Mouse (Mus musculus) A20 (cell line): ENCODE measurements at regions not wholly inside any gene's neighbourhood (a gene's known extent, or its start where the extent isn't known, plus 50 kb on each side); places are given as distances from the start of the nearest gene placed in this dataset.

Experiments
- DNase-seq: peaks from one replicate; pipeline ENCODE4 v3.0.0-alpha.2; 2011; ENCODE audit warnings: low read depth, low spot score

DNA sequence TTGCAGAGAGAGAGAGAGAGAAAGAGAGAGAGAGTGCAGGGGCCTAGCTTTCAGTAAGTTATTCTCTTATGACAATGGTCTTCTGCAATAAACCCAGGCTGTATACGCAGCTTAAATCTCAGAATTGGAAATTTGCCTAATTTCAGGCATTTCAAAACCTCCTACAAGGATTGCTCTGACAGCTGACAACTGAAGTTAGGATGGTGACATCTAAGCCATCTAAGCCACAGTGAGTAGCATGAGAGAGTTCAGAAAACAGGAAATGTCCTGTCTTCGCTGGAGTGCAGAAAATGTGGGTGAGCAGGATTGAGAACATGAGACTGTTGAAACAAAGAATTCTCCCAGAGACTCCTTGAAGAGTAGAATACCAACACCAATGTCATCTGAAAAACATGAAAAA is 56.8 kb downstream of the Fam110c start:
- DNase-seq, result no peak

- DNase-seq, result no peak
Observed at GRCm38 (mm10) chr12:31134465-31134992, 60.9 kb downstream of the Fam110c start.

DNA sequence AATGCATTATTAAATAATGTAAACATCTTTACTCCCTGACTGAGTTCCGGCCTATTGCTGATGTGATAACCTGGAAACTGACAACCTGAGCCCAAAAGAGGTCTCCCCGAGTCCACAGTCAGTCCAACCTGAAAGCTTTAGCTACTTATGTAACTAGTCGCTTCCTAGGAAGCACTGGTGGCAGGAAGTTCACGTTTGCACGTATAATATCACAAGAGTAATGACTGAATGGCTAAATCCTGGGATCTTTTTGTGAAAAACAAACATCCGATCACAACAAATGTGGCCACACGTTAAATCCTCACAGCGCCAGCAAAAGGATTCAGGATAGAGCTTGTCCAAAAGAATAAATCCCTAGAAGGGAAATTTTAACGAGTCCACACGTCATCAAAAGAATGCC is 62.7 kb downstream of the Fam110c start:
- no peak for DNase-seq

DNA sequence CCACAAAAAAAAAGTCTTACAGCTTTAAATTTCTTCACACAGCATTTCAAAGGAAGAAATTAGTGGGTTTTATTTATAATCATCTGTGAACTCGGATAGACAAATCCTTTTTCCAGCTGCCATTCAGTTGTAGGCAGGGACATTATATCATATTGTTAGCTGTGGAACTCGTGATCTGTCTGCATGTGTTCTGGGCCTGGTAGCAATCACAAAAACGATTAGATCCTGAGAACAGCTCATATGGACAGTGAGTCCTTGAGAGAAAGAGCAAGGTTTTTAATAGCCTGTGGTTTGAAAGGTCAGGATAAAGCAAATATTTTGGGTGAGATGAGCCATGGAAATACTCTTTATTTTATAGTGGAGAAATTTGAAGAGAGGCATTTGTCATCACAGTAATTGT is 63.2 kb downstream of the Fam110c start:
- DNase-seq, result no peak

GRCm38 (mm10) chr12:31137431-31137830 is 63.8 kb downstream of the Fam110c start:
- DNase-seq, result no peak

DNA sequence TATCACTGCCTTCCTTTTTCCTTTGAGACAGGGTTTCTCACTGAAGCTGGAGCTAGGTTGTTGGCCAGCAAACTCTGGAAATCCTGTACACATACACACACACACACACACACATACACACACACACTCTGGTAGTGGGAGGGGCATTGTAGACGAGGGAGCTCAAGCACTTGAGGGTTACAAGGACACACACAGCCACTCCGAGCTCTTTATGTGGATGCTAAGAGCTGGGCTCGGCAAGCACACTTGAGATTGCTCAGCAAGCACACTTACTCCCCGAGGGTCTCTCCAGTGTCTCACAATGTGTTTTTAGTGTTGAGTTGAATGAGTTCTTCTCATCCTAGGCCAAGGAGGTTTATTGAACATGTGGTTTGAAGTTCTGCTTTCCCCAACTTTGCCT is 66.2 kb downstream of the Fam110c start:
- no peak for DNase-seq

- no peak for DNase-seq
Observed at GRCm38 (mm10) chr12:31143266-31143665, 69.6 kb downstream of the Fam110c start.

DNA sequence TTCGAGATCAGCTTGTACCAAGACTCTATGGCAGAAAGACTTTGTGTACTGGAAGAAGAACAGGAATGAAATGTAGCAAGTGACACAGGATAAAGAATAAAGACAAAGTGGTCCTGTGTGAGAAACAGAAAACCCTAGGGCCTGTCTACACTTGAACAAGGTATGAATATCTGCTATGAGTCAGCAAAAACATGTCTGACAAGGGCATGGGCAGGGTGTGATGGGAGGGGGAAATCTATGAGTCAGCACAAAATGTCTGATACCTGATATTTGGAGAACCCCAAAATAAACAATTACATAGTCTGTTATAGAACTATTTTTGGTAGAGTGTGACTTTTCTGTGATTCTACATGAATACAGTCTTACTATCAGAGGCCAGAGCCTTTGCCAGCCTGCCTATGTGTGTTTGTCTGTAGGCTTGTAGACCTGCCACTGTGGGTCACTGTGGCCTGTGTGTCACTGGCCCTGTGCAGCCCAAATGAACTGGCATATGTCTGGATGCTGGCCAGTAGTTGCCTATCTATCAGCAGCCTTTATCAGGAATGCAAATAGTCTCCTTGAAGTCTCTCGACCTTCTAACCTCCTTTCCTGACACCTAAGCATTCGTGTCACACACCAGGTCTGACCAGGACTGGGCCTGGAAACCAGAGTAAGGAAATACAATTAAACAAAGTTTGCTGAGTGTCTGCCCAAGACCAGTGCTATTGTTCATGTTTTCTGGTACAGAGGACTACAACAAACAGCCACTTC is 71.5 kb downstream of the Fam110c start:
- DNase-seq, result no peak

- no peak for DNase-seq
Observed at GRCm38 (mm10) chr12:31148417-31149356, 75.0 kb downstream of the Fam110c start.

- no peak for DNase-seq
Observed at GRCm38 (mm10) chr12:31153720-31154119, 80.1 kb downstream of the Fam110c start.

DNA sequence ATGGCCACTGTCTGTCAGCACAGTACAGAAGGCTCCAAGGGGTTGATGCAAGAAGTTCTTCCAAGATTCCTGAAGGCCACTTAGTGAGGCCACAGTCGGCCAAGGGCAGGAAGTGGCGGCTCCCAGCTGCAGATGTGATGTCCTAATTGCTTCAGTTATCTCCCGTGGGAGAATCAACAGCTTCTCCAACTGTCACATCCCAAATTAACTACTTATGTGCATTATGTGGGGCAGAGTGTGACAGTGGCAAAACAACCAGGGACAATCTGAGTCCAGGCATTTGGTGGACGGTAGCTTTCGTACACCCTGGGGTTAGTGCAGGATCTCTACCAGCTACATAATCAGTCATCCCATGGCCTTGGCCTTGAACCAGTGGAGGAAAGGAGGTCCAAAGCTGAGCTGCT is 80.9 kb downstream of the Fam110c start:
- DNase-seq, result no peak

GRCm38 (mm10) chr12:31156154-31156720 is 82.6 kb downstream of the Fam110c start:
- no peak for DNase-seq

GRCm38 (mm10) chr12:31157453-31157852 is 83.1 kb upstream of the Gm6993 start:
- DNase-seq, result no peak

- no peak for DNase-seq
Observed at GRCm38 (mm10) chr12:31157890-31158289, 82.7 kb upstream of the Gm6993 start.

DNA sequence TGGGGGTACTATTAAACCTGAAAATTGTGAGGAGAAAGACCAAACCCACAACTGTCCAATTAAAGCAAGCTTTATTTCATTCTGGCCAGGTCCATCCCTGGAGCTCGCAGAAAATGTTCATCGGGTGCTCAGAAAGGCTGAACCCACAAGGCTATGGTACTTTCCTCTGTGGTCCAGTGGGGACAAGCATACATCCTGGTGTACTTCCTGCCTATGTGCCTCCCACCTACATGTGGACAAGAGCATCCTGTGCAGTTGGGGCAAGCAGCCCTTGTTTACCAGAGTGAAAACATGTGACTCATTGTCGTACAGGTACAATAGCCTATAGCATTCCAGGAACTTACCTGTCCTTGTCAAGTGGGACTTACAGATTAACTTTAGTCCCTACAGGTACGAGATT is 81.7 kb upstream of the Gm6993 start:
- DNase-seq, result no peak

- no peak for DNase-seq
Observed at GRCm38 (mm10) chr12:31159378-31159777, 81.2 kb upstream of the Gm6993 start.

GRCm38 (mm10) chr12:31168221-31168890 is 72.2 kb upstream of the Gm6993 start:
- peak; percentile 43 for DNase-seq

GRCm38 (mm10) chr12:31170111-31170510 is 70.5 kb upstream of the Gm6993 start:
- DNase-seq, result no peak

DNA sequence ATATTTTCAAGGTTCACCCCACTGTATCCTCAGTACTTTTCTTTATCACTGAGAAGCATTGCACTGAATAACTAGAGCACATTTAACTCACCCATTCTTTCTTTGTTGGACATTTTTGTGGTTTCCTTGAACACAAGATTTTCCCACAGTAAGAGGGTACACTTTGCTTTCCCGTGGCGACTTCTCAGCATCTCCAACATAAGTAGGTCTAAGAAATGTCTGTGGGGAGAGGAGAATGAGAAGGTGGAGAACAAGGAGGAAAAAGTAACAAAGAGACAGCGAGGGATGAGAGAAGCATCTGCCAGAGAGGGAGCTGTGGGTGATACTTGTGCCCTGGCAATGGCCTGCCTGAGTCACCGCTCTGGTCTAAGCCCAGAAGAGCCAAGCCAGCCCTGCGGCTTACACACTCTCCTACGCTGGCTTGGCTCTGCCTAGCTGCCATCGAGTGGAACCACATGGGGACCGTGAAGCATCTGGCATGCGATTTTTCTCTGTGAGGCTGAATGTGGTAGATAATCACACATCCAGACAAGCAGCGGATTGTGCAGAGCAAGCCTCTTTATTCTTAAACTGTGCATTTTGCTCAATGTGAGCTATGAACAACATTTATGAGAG is 69.9 kb upstream of the Gm6993 start:
- DNase-seq, result no peak

DNA sequence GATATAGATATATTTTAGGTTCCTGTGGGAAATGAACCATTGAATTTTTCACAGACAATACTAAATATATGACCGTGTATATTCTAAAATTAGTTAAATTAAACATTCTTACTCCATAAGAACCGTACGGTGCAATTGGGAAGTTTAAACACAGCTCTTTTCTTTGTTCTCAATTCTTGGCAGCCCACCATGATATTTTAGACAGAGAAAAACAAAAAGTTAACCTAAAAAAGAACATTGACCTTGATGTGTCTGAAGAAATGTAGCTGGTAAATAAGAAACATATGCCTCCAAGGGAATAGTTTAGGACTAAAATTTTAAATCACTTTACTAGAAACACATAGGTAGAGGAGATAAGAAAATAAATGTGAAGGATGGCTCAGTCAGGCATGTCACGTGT is 68.6 kb upstream of the Gm6993 start:
- no peak for DNase-seq
